8 mouse cellular contexts compared by ENCODE assay signal in the genomic region with DNA sequence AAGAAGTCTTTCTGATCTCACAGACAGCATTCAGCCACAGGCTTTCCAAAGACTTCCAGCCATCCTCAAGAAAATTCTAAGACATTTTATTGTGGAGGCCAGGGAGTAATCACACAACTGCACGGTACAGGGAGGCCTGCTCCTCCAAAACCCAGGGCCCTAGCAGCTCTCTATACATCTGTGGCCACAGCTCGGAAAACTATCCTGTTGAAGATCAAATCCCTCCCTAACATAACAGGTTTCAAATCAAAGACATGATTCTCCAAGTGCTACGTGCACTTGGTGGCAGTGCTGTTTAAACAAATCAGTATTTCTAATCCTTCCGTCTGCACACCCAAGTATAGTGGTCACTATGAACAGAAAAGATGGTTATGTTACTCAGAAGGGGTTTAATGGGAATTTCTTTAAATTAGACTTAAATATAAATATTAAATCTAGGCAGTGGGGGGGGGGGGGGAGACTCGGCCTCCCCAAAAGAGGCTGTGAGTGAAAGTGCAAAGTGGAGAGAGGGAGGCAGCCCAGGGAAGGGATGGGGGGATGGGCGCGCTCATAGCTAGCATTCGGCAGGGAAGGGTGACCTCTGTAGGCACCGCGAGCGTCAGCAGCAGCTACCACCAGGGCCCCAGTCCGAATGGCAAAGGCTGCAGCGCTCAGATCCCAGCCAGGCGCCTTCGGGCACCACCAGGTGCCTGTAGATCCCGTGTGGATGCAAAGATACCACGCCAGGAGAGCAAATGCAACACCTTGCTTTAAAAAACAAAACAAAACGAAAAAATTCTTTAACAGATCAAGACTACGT. TPM values are rescaled to one million over a fixed set of nuclear protein-coding genes. Genes with fewer than 3 reads are reported as not detected.
DNase-seq lines count a peak whose midpoint lies in the region; ATAC-seq lines count a peak whose summit lies in the region.

No protein-coding gene starts in this region.

- peaks cover 30% of the 10 kb centered on the region for H3K4me1 ChIP-seq in forebrain, embryonic 13.5 days
- peaks cover 38% of the 10 kb centered on the region for H3K4me1 ChIP-seq in heart, embryonic 16.5 days (ENCODE audit: control insufficient read depth, insufficient read depth, low read length)
- peaks cover 29% of the 10 kb centered on the region for H3K4me1 ChIP-seq in liver, embryonic 15.5 days (replicated peaks)
- H3K4me1 ChIP-seq in neural tube, embryonic 13.5 days (replicated peaks), result peaks cover 53% of the 10 kb centered on the region

- no peaks in the 10 kb centered on the region for H3K36me3 ChIP-seq in forebrain, embryonic 13.5 days (ENCODE audit: poor library complexity, severe bottlenecking)
- H3K36me3 ChIP-seq in heart, embryonic 16.5 days (ENCODE audit: control insufficient read depth, insufficient read depth), result no peaks in the 10 kb centered on the region
- H3K36me3 ChIP-seq in liver, embryonic 15.5 days (replicated peaks), result peaks cover 1% of the 10 kb centered on the region; the same call in 1 of the 2 replicates
- no peaks in the 10 kb centered on the region for H3K36me3 ChIP-seq in neural tube, embryonic 13.5 days

- peak; percentile 84 for DNase-seq in 3134 (ENCODE audit: extremely low read depth, insufficient read length, low spot score)
- peak; percentile 76 for DNase-seq in brain, embryonic 18.5 days (ENCODE audit: low read depth, low spot score)
- DNase-seq in kidney, postnatal 25 days, result peak; percentile 91 to 92
- peak; percentile 91 for DNase-seq in testis, postnatal 10 days (ENCODE audit: low spot score)

- H3K9me3 ChIP-seq in forebrain, embryonic 13.5 days (replicated peaks), result no peaks in the 10 kb centered on the region
- H3K9me3 ChIP-seq in heart, embryonic 16.5 days (replicated peaks; ENCODE audit: control insufficient read depth, low read length), result no peaks in the 10 kb centered on the region
- no peaks in the 10 kb centered on the region for H3K9me3 ChIP-seq in liver, embryonic 15.5 days (replicated peaks)
- no peaks in the 10 kb centered on the region for H3K9me3 ChIP-seq in neural tube, embryonic 13.5 days

- H3K27ac ChIP-seq in forebrain, embryonic 13.5 days, result peak overlapping the region; percentile 91
- peak overlapping the region; percentile 46 for H3K27ac ChIP-seq in heart, embryonic 16.5 days (ENCODE audit: low read length)
- H3K27ac ChIP-seq in liver, embryonic 15.5 days (replicated peaks), result no peak overlapping the region
- H3K27ac ChIP-seq in neural tube, embryonic 13.5 days (replicated peaks), result peak overlapping the region; percentile 96

- H3K4me2 ChIP-seq in forebrain, embryonic 13.5 days, result peak overlapping the region; percentile 86
- peak overlapping the region; percentile 65 for H3K4me2 ChIP-seq in heart, embryonic 16.5 days (ENCODE audit: low read depth, low read length)
- peak overlapping the region; percentile 80 for H3K4me2 ChIP-seq in liver, embryonic 15.5 days
- H3K4me2 ChIP-seq in neural tube, embryonic 13.5 days, result peak overlapping the region; percentile 85

- no peaks in the 10 kb centered on the region for H3K27me3 ChIP-seq in forebrain, embryonic 13.5 days
- H3K27me3 ChIP-seq in heart, embryonic 16.5 days (ENCODE audit: control insufficient read depth, insufficient read depth, low read length), result no peaks in the 10 kb centered on the region
- H3K27me3 ChIP-seq in liver, embryonic 15.5 days, result peaks cover 54% of the 10 kb centered on the region
- no peaks in the 10 kb centered on the region for H3K27me3 ChIP-seq in neural tube, embryonic 13.5 days

- under 1% methylated on average over 19 of the region's 19 CpGs for WGBS in forebrain, embryonic 13.5 days
- WGBS in heart, embryonic 16.5 days, result 10% methylated on average over 19 of the region's 19 CpGs
- WGBS in liver, embryonic 15.5 days (ENCODE audit: insufficient replicate concordance), result 13% methylated on average over 19 of the region's 19 CpGs
- 1% methylated on average over 19 of the region's 19 CpGs for WGBS in neural tube, embryonic 13.5 days

- peak; percentile 37 for ATAC-seq in forebrain, embryonic 13.5 days
- peak; percentile 56; the same call in 1 of the 2 replicates for ATAC-seq in heart, embryonic 16.5 days (replicated peaks; ENCODE audit: extremely low read depth, insufficient read depth, low FRiP score)
- ATAC-seq in liver, embryonic 15.5 days (ENCODE audit: insufficient read depth), result no peak
- peak; percentile 17 for ATAC-seq in neural tube, embryonic 13.5 days (ENCODE audit: low read depth)

- peak overlapping the region; percentile 99 for H3K9ac ChIP-seq in forebrain, embryonic 13.5 days
- peak overlapping the region; percentile 92 for H3K9ac ChIP-seq in heart, embryonic 16.5 days (ENCODE audit: low read length)
- H3K9ac ChIP-seq in liver, embryonic 15.5 days, result no peak overlapping the region
- peak overlapping the region; percentile 99 for H3K9ac ChIP-seq in neural tube, embryonic 13.5 days

- peak overlapping the region; percentile 99 for H3K4me3 ChIP-seq in forebrain, embryonic 13.5 days
- H3K4me3 ChIP-seq in heart, embryonic 16.5 days (ENCODE audit: low read length), result peak overlapping the region; percentile 82
- H3K4me3 ChIP-seq in liver, embryonic 15.5 days (replicated peaks), result 0 out of 2 replicates have a peak overlapping the region, but pooled peaks have one; percentile 18
- H3K4me3 ChIP-seq in neural tube, embryonic 13.5 days, result peak overlapping the region; percentile 88

RNA-seq across cellular contexts. Expression of a gene that starts 2.4 kb away (rescaled TPM):
- polyA plus RNA-seq in forebrain, embryonic 13.5 days (2015; fragmentation: Nextera tagmentation; extraction: Ambion mirVana), result 41.7 and 46.8 TPM in 2 replicates
- polyA plus RNA-seq in heart, embryonic 16.5 days (2015; fragmentation: Nextera tagmentation; extraction: Ambion mirVana), result 8.4 and 10.5 TPM in 2 replicates
- polyA plus RNA-seq in liver, embryonic 15.5 days (2015; fragmentation: Nextera tagmentation; extraction: Ambion mirVana), result 0.68 and 0.85 TPM in 2 replicates
- 24.5 and 26.6 TPM in 2 replicates for polyA plus RNA-seq in neural tube, embryonic 13.5 days (2015; fragmentation: Nextera tagmentation; extraction: Ambion mirVana)

RNA-seq across cellular contexts. Expression of a gene that starts 31.7 kb away (rescaled TPM):
- 180 and 188 TPM in 2 replicates for polyA plus RNA-seq in forebrain, embryonic 13.5 days (2015; fragmentation: Nextera tagmentation; extraction: Ambion mirVana)
- polyA plus RNA-seq in heart, embryonic 16.5 days (2015; fragmentation: Nextera tagmentation; extraction: Ambion mirVana), result 60.9 and 76.7 TPM in 2 replicates
- polyA plus RNA-seq in liver, embryonic 15.5 days (2015; fragmentation: Nextera tagmentation; extraction: Ambion mirVana), result 31.8 and 34.6 TPM in 2 replicates
- polyA plus RNA-seq in neural tube, embryonic 13.5 days (2015; fragmentation: Nextera tagmentation; extraction: Ambion mirVana), result 184 TPM in 2 replicates

Comparison
In these comparisons a context has a peak if more than half of its experiments do, and no peak if none do; other contexts are left out.
1. H3K4me3 ChIP-seq: peak in every context shown above with its lines; median percentile 99 in forebrain, embryonic 13.5 days; 88 in neural tube, embryonic 13.5 days; 82 in heart, embryonic 16.5 days; 18 in liver, embryonic 15.5 days.